Mouse (Mus musculus) neural tube, embryonic 13.5 days (tissue): ENCODE results near the gene 4930579G24Rik. TPM values are rescaled to one million over a fixed set of nuclear protein-coding genes. Genes with fewer than 3 reads are reported as not detected.

ENCODE experiments used
- ATAC-seq: fragments of 200-750 bp; cut with Nextera tagmentation; 2 replicates; pipeline ENCODE4 v1.8.0; 2017; ENCODE audit warnings: low read depth, mild to moderate bottlenecking, moderate TSS enrichment, moderate library complexity
- H3K27ac ChIP-seq: fragments of 300-500 bp; sonication (generic); replicated peaks from 2 replicates; pipeline ENCODE4 v1.5.1; 2015; ENCODE audit warnings: moderate library complexity, mild to moderate bottlenecking, inconsistent platforms
- H3K27me3 ChIP-seq: fragments of 300-500 bp; sonication (generic); 2 replicates; pipeline ENCODE4 v1.6.1; 2015; ENCODE audit warnings: mild to moderate bottlenecking, inconsistent platforms
- H3K36me3 ChIP-seq: fragments of 300-500 bp; sonication (generic); 2 replicates; pipeline ENCODE4 v1.6.1; 2015; ENCODE audit warnings: mild to moderate bottlenecking, inconsistent platforms
- H3K4me1 ChIP-seq: fragments of 300-500 bp; sonication (generic); replicated peaks from 2 replicates; pipeline ENCODE4 v1.6.1; 2015; ENCODE audit warnings: inconsistent platforms
- H3K4me2 ChIP-seq: fragments of 300-500 bp; sonication (generic); 2 replicates; pipeline ENCODE4 v1.6.1; 2015; ENCODE audit warnings: inconsistent platforms, mild to moderate bottlenecking, moderate library complexity
- H3K4me3 ChIP-seq: fragments of 300-500 bp; sonication (generic); 2 replicates; pipeline ENCODE4 v1.5.1; 2015; ENCODE audit warnings: mild to moderate bottlenecking, inconsistent platforms
- H3K9ac ChIP-seq: fragments of 300-500 bp; sonication (generic); 2 replicates; pipeline ENCODE4 v1.6.1; 2015; ENCODE audit warnings: moderate library complexity, mild to moderate bottlenecking, inconsistent platforms
- H3K9me3 ChIP-seq: fragments of 300-500 bp; sonication (generic); 2 replicates; pipeline ENCODE4 v1.6.1; 2016; ENCODE audit warnings: inconsistent platforms
- WGBS: fragments of 180-500 bp; shearing (Covaris S2); methylation state at CpG from one replicate; pipeline ENCODE4 v1.1.7; 2015; 5-methylcytosine and 5-hydroxymethylcytosine counted together
- polyA plus RNA-seq: library from polyadenylated mRNA; unstranded; fragments of >200 nt; fragmentation: Nextera tagmentation; extraction: Ambion mirVana; gene quantifications from 2 replicates; pipeline ENCODE4 v1.2.1, GENCODE M21; 2015

4930579G24Rik gene
- polyA plus RNA-seq = 10.0 and 11.1 TPM in 2 replicates

GRCm38 (mm10) chr3:79628561-79629415, at the start of gene 4930579G24Rik:
TSS of gene 4930579G24Rik (plus strand) at chr3:79629079.
- peak; percentile 99 for ATAC-seq
- Histone ChIP-seq H3K4me1 (peaks cover 20% of the 10 kb centered on the region), H3K36me3 (peaks cover 25% of the 10 kb centered on the region), H3K9ac (peak within 1 kb of the TSS; percentile 77), H3K27me3 (no peaks in the 10 kb centered on the region), H3K4me2 (peak within 1 kb of the TSS; percentile 81), H3K27ac (peak within 1 kb of the TSS; percentile 81), H3K9me3 (0 out of 2 replicates have a peak, but pooled peaks cover 7% of the 10 kb centered on the region), H3K4me3 (peak within 1 kb of the TSS; percentile 67)
- WGBS = under 1% methylated on average over 60 of the region's 60 CpGs

GRCm38 (mm10) chr3:79579891-79580575, 48.8 kb upstream of the 4930579G24Rik start:
- no peak overlapping the region for H3K4me3 ChIP-seq
- H3K4me2 ChIP-seq = no peak overlapping the region
- peaks cover 13% of the 10 kb centered on the region; the same call in 1 of the 2 replicates for H3K4me1 ChIP-seq
- no peak overlapping the region for H3K27ac ChIP-seq
- ATAC-seq = no peak
- WGBS = 87% methylated on average over 5 of the region's 5 CpGs
- H3K9ac ChIP-seq = no peak overlapping the region
- H3K27me3 ChIP-seq = no peaks in the 10 kb centered on the region
- H3K36me3 ChIP-seq = no peaks in the 10 kb centered on the region
- no peaks in the 10 kb centered on the region for H3K9me3 ChIP-seq

- H3K4me3 ChIP-seq = no peak overlapping the region
- peaks cover 5% of the 10 kb centered on the region for H3K4me1 ChIP-seq
- 7% methylated on average over 6 of the region's 6 CpGs for WGBS
- no peak overlapping the region for H3K9ac ChIP-seq
- H3K27me3 ChIP-seq = no peaks in the 10 kb centered on the region
- no peaks in the 10 kb centered on the region for H3K36me3 ChIP-seq
- peak; percentile 73 for ATAC-seq
- H3K9me3 ChIP-seq = no peaks in the 10 kb centered on the region
- H3K27ac ChIP-seq = no peak overlapping the region
- H3K4me2 ChIP-seq = no peak overlapping the region
Observed at GRCm38 (mm10) chr3:79586804-79587203, 42.1 kb upstream of the 4930579G24Rik start.

GRCm38 (mm10) chr3:79589671-79590070, 39.2 kb upstream of the 4930579G24Rik start:
- Histone ChIP-seq H3K9ac (no peak overlapping the region), H3K4me2 (no peak overlapping the region), H3K4me1 (peaks cover 19% of the 10 kb centered on the region), H3K27ac (no peak overlapping the region), H3K27me3 (no peaks in the 10 kb centered on the region), H3K9me3 (no peaks in the 10 kb centered on the region), H3K4me3 (no peak overlapping the region), H3K36me3 (peaks cover 8% of the 10 kb centered on the region)
- 83% methylated on average over 2 of the region's 2 CpGs for WGBS
- no peak for ATAC-seq

GRCm38 (mm10) chr3:79590863-79591792, 37.8 kb upstream of the 4930579G24Rik start, which contains the start of gene Ppid:
TSS of gene Ppid (plus strand) at chr3:79591342.
- peak within 1 kb of the TSS; percentile 82 for H3K27ac ChIP-seq
- peak; percentile 90 for ATAC-seq
- H3K4me2 ChIP-seq = peak within 1 kb of the TSS; percentile 90
- no peaks in the 10 kb centered on the region for H3K9me3 ChIP-seq
- WGBS = 3% methylated on average over 63 of the region's 63 CpGs
- H3K4me3 ChIP-seq = peak within 1 kb of the TSS; percentile 92
- H3K4me1 ChIP-seq = peaks cover 19% of the 10 kb centered on the region
- peaks cover 22% of the 10 kb centered on the region for H3K36me3 ChIP-seq
- H3K27me3 ChIP-seq = no peaks in the 10 kb centered on the region
- H3K9ac ChIP-seq = peak within 1 kb of the TSS; percentile 85

- peak overlapping the region; percentile 92 for H3K4me3 ChIP-seq
- peak overlapping the region; percentile 90 for H3K4me2 ChIP-seq
- ATAC-seq = peak; percentile 14; the same call in 1 of the 2 replicates
- H3K27me3 ChIP-seq = no peaks in the 10 kb centered on the region
- peaks cover 29% of the 10 kb centered on the region for H3K36me3 ChIP-seq
- peak overlapping the region; percentile 82 for H3K27ac ChIP-seq
- WGBS = 6% methylated on average over 15 of the region's 15 CpGs
- peaks cover 19% of the 10 kb centered on the region for H3K4me1 ChIP-seq
- H3K9me3 ChIP-seq = no peaks in the 10 kb centered on the region
- H3K9ac ChIP-seq = peak overlapping the region; percentile 85
Observed at GRCm38 (mm10) chr3:79591793-79592471, 36.9 kb upstream of the 4930579G24Rik start.

- Histone ChIP-seq H3K27ac (no peak overlapping the region), H3K9ac (no peak overlapping the region), H3K36me3 (peaks cover 58% of the 10 kb centered on the region), H3K27me3 (no peaks in the 10 kb centered on the region), H3K4me3 (no peak overlapping the region), H3K4me2 (no peak overlapping the region), H3K9me3 (no peaks in the 10 kb centered on the region), H3K4me1 (peaks cover 19% of the 10 kb centered on the region)
- no peak for ATAC-seq
- 95% methylated on average over 7 of the region's 7 CpGs for WGBS
Observed at GRCm38 (mm10) chr3:79595468-79595867, 33.4 kb upstream of the 4930579G24Rik start.

- no peaks in the 10 kb centered on the region for H3K27me3 ChIP-seq
- H3K9ac ChIP-seq = no peak overlapping the region
- H3K4me2 ChIP-seq = no peak overlapping the region
- peaks cover 63% of the 10 kb centered on the region for H3K36me3 ChIP-seq
- no peak overlapping the region for H3K4me3 ChIP-seq
- no peak for ATAC-seq
- H3K27ac ChIP-seq = no peak overlapping the region
- no peaks in the 10 kb centered on the region for H3K4me1 ChIP-seq
- WGBS = 94% methylated on average over 2 of the region's 2 CpGs
- H3K9me3 ChIP-seq = no peaks in the 10 kb centered on the region
Observed at GRCm38 (mm10) chr3:79609886-79610285, 19.0 kb upstream of the 4930579G24Rik start.

GRCm38 (mm10) chr3:79627484-79628181, 1.2 kb upstream of the 4930579G24Rik start:
- Histone ChIP-seq H3K4me1 (peaks cover 20% of the 10 kb centered on the region), H3K4me2 (peak overlapping the region; percentile 81), H3K27ac (0 out of 2 replicates have a peak overlapping the region, but pooled peaks have one; percentile 78), H3K27me3 (no peaks in the 10 kb centered on the region), H3K4me3 (peak overlapping the region; percentile 67), H3K9me3 (no peaks in the 10 kb centered on the region), H3K9ac (peak overlapping the region; percentile 75), H3K36me3 (peaks cover 17% of the 10 kb centered on the region)
- whole genome bisulfite sequencing = 35% methylated on average over 10 of the region's 10 CpGs
- no peak for ATAC-seq

GRCm38 (mm10) chr3:79628182-79628560, 708 bp upstream of the 4930579G24Rik start:
- ATAC-seq = no peak
- under 1% methylated on average over 9 of the region's 9 CpGs for WGBS

More at GRCm38 (mm10) chr3:79628182-79628560, 708 bp upstream of the 4930579G24Rik start:
- peak overlapping the region; percentile 81 for H3K4me2 ChIP-seq
- H3K9me3 ChIP-seq = 0 out of 2 replicates have a peak, but pooled peaks cover 2% of the 10 kb centered on the region
- H3K27ac ChIP-seq = peak overlapping the region; percentile 78
- peak overlapping the region; percentile 67 for H3K4me3 ChIP-seq
- H3K27me3 ChIP-seq = no peaks in the 10 kb centered on the region
- peak overlapping the region; percentile 75 for H3K9ac ChIP-seq
- peaks cover 19% of the 10 kb centered on the region for H3K36me3 ChIP-seq
- H3K4me1 ChIP-seq = peaks cover 20% of the 10 kb centered on the region
